Mouse (Mus musculus): ENCODE measurements around the gene Prss56.
A peak's percentile ranks its signal among the peaks of the same experiment; 100 is the strongest.

Gene Prss56

DNA sequence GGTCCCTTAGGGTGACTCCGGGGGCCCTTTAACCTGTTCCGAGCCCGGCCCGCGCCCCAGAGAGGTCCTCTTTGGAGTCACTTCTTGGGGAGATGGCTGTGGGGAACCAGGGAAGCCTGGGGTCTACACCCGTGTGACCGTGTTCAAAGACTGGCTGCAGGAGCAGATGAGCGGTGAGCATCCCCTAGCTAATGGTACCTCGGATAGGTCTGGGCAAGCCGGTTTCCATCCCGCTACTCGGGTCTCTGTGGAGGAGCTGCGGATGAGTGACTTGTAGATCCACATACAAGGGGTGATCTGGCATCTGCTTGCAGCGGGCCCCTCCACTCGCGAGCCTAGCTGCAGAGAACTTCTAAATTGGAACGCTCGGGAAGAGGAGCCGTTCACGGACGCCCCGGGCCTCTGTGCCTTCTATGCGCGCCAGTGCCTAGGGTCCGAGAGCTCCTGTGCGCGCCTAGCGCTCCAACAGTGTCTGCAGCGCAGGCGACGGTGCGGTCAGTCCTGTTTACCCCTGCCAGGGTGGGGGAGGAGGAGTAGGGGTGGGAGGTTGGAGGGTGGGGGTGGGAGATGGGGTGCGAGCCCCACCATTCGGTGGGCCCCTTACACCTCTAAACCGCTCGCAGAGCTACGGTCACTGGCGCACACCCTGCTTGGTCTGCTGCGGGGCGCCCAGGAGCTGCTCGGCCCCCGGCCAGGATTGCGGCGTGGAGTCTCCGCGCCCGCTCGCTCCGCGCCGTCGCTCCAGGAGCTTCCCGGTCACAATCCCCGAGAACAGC lies 3.3 kb downstream of the Prss56 start:
- DNase-seq = no peak

DNA sequence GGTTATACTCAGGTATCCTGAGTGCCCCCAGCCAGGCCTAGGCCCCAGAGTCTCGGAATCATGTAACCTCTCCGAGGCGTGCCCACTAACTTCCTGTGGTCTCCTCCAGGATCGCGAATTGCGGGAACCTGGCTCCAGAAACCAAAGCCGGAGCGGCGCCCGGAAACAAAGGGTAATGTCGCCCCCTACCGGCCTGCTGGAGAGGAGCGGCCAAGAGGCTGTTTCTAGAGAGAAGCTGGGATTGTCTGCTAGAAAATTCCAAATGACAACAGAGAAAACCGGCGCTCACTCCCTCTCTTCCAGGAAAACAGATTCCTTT lies 3.9 kb downstream of the Prss56 start:
- DNase-seq = peak; percentile 42

DNA sequence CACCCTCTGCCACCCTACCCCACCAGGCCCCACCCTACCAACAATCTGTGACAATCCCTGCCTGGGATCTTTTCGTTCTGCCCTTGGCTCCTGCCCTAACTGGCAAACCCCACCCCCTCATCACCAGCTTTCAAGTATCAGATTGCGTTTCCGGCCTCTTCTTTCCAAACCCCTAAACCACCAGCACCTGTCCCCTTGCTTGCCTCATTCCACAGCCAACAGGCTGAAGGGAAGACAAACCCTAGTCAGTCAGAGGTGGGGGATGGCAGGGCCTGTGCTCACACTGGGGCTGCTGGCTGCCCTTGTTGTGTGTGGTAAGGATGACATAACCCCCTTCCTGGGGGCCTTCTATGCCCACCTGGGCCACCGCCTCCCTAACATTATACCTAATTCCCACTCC lies 7.3 kb downstream of the Prss56 start, which contains the start of gene Chrnd:
Chrnd (plus strand) TSS at position 179 of the 400 bp plus-strand sequence.
- no peak for DNase-seq

DNA sequence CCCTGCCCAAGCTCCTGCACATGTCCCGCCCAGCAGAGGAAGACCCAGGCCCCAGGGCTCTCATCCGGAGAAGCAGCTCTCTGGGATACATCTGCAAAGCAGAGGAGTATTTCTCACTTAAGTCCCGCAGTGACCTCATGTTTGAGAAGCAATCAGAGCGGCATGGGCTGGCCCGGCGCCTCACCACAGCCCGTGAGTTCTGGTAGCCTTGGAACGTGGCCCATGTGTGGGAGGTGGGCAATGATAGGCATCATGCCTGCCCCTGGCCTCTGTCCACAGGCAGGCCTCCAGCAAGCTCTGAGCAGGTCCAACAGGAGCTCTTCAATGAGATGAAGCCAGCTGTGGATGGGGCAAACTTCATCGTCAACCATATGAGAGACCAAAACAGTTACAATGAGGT lies 14.2 kb downstream of the Prss56 start:
- DNase-seq = no peak

DNA sequence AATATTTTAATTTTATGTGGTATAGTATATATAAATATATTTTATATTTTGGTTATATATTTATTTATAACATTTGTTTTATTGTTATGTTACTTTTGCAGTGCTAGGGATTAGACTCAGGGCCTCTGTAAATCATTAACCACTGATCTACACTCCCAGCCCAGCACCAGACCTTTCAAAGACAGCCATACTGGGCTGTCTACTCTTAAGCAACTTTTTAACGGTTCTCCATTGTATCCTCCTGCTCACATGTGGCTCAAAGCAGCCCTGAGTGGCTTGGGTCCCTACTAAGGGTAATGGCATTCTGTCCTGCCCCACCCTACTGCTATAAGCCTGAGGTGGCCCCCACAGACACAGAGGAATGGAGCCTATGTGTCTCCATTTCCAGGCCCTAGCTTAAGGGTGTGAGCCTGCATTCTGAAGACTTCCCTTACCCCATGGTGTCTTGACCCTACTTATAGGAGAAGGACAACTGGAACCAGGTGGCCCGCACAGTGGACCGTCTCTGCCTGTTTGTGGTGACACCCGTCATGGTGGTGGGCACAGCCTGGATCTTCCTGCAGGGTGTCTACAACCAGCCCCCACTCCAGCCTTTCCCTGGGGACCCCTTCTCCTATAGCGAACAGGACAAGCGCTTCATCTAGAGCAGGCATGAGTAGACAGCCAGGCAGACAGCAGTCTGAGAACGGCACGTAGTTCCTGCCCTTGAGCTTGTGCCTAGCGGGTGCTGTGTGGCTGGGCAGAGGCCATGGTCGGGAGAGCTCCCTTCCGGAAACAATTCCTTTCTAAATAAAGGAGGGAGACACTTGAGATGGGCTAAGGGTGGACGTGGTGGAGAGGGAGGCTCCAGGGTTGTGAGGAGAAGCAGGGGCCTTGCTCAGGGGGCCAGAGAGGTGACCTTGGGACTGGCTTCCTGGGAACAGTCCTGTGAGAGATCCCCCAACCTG lies 15.3 kb downstream of the Prss56 start:
- no peak for DNase-seq

DNA sequence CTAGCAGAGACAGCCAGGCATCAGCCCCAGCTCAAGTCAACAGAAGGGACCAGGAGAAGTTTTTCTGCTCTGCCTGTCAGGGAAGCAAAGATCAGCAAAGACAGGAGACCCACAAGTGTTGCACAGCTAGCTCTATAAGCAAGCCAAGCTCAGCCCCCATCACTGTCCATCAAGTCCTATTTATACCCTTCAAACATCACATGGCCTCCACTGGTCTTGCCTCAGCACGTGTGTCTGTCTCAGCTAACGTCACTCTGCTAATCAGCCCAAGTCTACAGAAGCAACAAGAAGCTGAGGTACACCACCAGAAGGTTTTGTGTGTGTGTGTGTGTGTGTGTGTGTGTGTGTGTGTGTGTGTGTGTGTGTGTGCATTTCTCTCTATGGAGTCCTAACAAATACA lies 17.7 kb downstream of the Prss56 start:
- DNase-seq = no peak

DNA sequence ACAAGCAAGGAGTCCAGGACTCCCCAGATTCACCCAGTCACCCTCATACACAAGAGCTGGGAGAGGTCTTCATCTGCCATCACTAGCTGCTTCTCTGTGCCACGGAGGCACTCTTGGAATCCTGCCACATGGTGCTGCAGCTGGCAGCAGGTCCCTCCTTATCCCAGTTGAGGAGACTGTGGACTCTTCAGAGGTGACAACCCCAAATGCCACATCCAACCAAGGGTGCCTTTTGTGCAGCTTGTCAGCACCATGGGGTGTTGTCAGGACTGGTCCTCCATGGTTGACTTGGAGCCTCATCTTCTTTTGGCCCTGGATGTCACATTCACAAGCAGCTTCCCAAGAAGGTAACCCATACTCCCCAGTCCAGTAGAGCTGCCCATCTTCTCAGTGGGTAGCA lies 18.7 kb downstream of the Prss56 start:
- DNase-seq = no peak

DNA sequence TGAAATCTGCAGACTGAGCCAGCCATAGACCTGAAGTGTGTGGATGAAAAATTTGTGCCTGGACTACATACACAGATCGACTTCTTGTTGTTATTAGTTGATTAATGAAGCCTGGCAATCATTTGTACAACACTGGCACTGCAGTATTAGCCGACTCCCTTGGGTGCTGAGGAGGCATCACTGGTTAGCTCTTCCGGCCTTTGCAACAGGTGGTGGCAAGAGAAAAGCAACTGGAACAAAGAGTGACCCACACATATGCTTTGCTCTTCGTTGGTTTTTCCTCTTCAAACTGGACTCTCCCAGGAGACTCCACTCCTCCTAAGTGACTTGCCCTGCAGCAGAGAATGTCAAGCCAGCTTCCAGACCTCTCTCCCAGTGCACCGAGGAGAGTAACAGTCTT lies 20.7 kb downstream of the Prss56 start:
- DNase-seq = no peak

DNA sequence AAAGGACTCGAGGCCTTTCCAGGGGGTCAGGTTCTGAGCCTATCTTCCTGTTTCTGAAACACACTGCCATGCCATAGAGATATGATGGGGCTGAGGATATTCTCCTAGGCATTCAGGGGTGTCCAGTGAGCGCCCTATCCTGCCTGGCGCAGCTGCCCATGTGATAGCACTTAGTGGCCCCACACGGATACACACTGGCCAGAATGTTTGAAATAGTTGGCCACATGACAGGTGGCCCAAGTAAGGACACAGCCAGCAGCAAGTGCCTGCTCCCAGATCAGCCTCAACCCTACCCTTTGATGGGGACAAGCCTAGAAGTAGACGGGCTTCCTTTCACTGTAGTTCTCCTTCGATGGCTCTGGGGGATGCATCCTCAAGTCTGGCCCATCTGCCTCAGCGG lies 21.4 kb downstream of the Prss56 start, which contains the start of gene Chrng:
Chrng (plus strand) TSS at position 193 of the 400 bp plus-strand sequence.
- no peak for DNase-seq

DNA sequence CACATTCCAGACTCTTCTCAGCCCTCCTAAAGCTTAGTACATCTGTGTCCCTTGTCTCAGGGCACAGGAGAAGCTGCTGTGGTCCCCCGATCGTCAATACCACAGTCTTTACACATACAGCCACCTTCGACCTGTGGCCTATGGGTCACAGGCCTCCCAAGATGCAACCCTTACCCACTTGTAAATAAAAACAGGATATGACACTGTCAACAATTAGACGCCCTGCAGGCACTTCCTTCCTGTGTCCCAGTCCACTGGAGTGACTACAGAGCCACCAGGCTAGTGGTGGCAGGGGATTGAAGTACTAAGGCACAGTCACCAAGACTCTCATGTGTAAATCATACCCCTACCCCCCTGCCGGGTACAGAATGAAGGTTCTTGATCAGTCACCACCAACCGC lies 21.9 kb downstream of the Prss56 start:
- DNase-seq = no peak

DNA sequence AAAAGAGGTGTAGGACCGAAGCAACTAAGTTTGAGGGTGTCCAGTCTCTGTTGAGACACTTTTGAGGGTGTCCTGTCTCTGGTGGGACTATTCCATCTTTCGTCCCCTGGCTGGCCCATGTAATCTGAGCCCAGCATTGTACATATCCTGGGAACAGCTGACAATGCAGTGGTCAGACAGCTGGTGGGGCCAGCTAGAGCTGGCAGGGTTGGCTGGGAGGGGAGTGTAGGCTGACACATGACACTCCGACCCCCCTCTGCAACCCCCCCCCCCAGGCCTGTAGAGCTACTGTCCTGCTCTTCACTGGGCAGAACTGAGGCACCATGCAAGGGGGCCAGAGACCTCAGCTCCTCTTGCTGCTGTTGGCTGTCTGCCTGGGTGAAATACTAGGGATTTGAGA lies 22.4 kb downstream of the Prss56 start:
- no peak for DNase-seq

DNA sequence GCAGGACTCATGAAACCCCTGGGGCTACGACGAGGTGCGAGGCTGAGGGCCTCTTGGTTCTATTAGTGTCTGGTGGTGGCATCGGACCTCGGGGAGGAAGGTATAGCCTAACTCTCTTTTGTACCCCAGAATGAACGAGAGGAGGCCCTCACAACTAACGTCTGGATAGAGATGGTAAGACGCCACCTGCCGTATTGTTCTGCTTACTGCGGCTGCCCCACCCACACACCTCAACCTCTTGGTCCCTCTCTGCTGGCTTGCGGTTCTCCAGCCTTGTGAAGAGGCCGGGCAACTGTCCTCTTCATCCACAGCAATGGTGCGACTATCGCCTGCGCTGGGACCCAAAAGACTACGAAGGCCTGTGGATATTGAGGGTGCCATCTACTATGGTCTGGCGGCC lies 23.2 kb downstream of the Prss56 start:
- peak; percentile 25 for DNase-seq

DNA sequence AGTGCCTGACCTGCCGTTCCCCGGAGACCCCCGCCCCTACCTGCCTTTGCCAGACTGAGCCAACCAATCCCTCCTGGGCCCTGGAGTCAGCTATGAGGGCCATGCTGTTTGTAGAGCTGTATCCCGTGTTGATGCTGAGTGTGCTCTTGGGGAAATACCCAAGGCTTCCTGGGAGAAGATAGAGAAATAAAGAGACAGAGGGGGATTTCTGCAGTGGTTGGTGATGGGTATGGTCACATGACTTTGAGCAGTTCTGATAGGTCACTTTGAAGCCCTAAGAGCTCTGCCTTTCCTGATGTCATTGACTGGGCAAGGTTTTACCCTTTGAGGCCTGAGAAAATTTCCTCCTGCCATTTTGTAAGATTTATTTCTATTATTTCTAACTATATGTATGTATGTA lies 28.3 kb downstream of the Prss56 start:
- DNase-seq = no peak

DNA sequence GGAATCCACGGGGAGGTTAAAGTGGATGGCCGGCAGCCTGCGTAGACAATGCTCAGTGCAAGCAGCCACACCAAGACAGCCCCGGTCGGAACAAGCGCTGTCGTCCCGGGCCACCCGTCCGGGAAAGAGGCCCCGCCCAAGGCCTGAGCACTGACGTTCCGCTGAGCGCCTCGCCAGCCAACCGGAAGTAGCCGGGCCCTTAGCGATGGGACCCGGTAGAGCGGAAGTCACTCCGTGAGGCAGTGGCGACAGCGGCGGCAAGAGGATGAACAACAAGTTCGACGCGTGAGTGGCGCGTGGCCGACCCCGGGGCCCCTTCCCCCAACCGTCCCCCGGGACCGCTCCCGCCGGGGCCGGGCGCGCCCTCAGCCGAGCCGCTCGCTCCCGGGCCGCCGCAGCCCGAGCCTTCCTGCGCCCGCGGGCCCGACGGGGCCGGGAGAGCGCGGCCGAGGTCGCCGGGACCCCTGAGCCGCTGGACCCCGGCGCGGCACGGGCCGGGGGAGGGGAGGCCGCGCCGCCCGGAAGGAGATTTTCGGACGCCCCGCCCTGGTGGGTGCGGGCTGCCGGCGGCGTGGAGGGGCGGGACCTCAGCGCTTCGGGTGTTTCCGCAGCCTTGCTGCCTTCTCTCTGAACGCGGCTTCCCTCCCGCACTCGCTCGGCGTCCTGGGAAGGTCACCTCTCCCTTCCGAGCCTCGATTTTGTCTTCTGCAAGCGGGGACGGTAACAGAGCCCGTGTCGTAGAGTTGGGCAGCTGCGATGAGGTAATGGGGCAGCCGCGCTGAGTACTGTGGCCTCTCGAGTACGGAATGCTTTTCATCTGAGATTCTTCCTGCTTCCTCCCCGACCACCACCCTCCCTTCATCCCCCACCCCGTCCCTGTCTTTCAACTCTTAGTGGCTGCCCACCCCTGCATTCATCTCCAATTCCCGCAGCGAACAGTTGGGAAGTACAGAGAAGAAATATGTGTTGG lies 30.9 kb downstream of the Prss56 start, which contains the start of gene Eif4e2:
Eif4e2 (plus strand) TSS at position 180 of the 970 bp plus-strand sequence.
- peak; percentile 92 for DNase-seq

DNA sequence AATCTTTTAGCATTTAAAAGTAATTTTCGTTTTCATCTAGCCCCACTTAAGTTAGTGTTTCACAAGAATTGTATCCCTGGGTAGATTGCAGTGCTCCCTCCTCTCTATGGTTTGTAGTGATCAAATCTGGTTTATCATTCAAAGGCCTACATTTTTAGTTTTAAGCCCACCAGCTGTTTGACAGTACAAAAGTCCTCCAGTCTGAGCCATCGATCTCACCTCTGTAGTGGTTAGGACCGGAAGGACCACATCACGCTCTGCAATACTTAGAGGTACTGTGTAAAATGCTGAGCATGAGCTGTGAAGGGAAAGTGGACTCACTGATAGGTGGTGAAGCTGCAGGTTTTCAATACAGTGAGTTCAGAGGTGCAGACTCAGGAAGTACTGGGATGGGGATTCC lies 31.6 kb downstream of the Prss56 start:
- peak; percentile 3 for DNase-seq

DNA sequence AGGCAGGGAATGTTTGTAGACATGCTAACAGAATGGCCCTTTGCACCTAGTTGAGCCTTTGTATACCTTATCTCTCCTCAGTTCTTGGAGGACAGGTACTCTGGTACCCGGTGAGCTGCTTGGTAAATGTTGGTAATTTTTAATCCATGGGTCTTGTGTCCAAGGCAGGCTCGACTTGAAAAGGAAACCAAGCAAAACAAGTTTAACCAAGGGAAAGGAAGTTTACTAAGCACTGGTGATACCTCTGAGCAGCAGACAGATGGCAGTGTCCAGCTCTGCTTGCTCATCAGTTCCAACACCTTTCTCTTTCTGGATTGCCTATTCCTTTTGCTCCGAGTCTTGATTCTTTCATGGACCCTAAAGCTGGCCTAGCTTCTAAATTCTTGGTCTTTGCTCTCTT lies 34.8 kb downstream of the Prss56 start:
- no peak for DNase-seq

DNA sequence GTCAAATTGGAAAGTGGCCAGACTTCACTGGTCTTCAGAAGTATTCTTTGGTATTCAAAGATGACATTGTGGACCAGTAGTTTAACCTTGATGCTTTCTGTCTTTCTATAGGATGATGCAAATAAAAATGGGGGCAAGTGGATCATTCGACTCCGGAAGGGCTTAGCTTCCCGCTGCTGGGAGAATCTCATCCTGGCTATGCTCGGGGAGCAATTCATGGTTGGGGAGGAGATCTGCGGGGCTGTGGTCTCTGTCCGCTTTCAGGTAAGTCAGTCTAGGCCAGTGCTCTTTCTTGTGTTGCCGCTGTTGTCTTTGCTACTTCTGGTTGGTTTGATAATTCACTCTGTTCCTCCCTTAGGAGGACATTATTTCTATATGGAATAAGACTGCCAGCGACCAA lies 42.6 kb downstream of the Prss56 start:
- DNase-seq = no peak

DNA sequence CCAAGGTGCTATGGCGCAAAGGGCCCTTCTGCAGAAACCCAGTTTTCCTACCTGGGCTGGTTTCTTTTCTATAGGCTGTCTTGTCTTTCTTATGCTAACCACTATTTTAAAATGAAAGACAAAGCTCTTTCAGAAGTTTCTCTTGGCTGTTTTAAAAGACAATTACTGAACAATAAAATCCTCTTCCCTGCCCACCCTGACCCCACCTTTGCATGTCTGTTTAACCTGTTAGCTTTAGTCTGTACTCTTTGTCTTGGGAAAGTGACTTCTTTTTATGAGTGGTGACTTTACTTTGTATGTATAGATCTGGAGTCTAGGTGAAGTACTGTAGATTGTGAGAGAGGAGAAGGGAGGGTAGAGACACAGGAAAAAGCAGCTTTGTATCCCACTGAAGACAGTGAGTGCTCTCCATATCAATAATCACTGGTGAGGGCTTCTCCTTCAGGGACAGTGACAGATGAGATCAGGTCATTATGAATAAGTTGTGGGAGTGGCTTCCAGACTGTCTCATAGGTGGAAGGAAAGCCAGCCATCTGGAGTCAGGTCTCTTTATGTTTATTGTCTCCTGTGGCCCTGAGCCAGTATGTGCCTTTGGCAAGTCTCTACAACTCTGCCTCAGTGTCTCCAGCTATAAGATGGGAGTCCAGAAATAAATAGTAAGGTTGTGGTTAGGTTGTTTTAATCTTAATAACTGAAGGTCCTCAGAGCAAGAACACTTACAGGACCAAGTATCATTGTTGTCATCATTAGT lies 43.5 kb downstream of the Prss56 start:
- DNase-seq = no peak

DNA sequence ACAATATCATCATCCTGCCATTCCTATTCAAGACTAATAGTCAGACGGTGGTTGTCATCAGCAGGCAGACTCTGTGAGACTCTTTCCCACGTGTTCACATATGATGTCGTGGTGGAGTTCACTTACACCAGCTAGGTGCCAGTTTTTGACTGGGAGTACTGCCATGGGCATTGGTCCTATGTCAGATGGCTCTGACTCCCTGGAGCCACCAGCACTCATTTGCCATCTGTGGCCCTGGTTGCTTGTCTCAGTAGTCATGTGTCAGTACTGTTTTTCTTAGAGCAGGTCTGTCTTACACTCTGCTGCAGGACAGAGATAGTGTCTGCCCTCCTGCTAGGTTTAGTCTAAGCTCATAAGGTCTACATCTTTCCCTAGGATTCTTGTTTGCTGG lies 44.0 kb downstream of the Prss56 start:
- no peak for DNase-seq

DNA sequence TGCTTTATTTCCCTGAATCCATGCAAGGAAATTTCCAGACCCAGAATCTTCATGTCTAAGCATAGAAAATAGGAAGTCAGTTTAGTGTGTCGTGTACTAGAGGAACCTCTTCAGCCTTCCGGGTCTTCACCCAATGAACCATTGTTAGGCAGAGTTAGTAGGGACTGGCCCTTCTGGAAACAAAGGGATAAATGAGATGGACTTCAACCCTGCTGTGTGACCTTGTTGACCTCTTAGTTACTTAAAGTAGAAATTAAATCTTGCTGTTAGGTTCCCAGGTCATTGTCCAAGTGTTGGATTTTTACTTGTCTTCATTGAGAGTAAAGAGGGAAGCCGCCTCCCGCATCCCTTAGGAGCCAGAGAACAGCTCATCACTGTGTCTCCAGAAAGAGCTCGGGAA lies 47.5 kb downstream of the Prss56 start:
- DNase-seq = no peak

DNA sequence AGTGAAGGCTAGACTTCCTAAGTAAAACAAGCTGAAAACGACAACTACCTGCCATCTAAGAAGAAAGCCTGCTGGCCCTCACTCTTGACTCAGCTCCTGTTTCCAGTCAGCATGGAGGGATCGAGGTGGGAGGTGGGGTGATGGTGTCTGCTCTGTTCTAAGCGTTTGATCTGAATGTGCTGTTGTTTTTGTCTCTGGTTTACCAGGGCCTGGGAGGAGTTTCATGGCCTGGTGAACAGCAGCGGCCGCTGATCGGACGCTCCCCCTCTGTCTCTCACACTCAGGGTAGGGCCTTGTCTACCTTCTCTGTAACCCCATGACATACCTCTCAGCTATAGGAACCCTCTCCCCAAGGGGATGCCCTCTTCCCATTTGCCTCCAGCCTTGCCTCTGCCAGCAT lies 49.1 kb downstream of the Prss56 start:
- no peak for DNase-seq
